Mouse (Mus musculus) heart, adult 2 months (tissue): ENCODE measurements around the gene Dtnb.

ENCODE experiments used
- CTCF ChIP-seq: fragments of 200-600 bp; IDR thresholded peaks from 2 replicates; pipeline ENCODE4 v1.8.1; 2022; ENCODE audit warnings: antibody characterized with exemption, mild to moderate bottlenecking, moderate library complexity
- EP300 ChIP-seq: fragments of 200-500 bp; IDR thresholded peaks from 2 replicates; pipeline ENCODE4 v1.6.1; 2011; ENCODE audit warnings: low read depth, low read length, control low read depth; ENCODE audit not compliant: insufficient read depth
- POLR2A ChIP-seq: fragments of 200-500 bp; IDR thresholded peaks from 2 replicates; pipeline ENCODE4 v1.6.1; 2011; ENCODE audit warnings: mild to moderate bottlenecking, low read depth, low read length, control low read depth; ENCODE audit not compliant: insufficient read depth

- TF ChIP-seq CTCF = no peak
- TF ChIP-seq POLR2A = no peak
- no peak for TF ChIP-seq EP300
Measured at GRCm38 (mm10) chr12:3819899-3820298, 247.7 kb downstream of the Dtnb start.
